Mouse (Mus musculus): ENCODE data around the gene Cyp1b1. TPM values are rescaled to one million over a fixed set of nuclear protein-coding genes. Genes with fewer than 3 reads are reported as not detected.

The Cyp1b1 gene
- total and polyA plus RNA-seq, 3 experiments, result not detected

GRCm38 (mm10) chr17:79746954-79747353 is 32.1 kb upstream of the Cyp1b1 start:
- peaks cover 0 to 2% of the 10 kb centered on the region in 2 experiments; a peak in 1 of 4 replicates for H3K27me3 ChIP-seq (ENCODE audit: control insufficient read depth in 1 of 2, insufficient read depth in 2 of 2, low read length in 2 of 2)
- H3K79me2 ChIP-seq (ENCODE audit: control insufficient read depth, insufficient read depth, low read length, poor library complexity), result no peaks in the 10 kb centered on the region
- H3K4me3 ChIP-seq (ENCODE audit: control insufficient read depth in 1 of 2, insufficient read depth in 1 of 2, low read depth in 2 of 2, low read length in 2 of 2), result no peak overlapping the region
- no peaks in the 10 kb centered on the region for H3K36me3 ChIP-seq (ENCODE audit: control insufficient read depth in 1 of 2, insufficient read depth in 2 of 2, low read length in 2 of 2)
- no peak overlapping the region for H3K27ac ChIP-seq (ENCODE audit: control insufficient read depth, low read depth, low read length)
- no peak for TF ChIP-seq UBTF (IDR thresholded peaks at IDR 0.05; ENCODE audit: borderline replicate concordance, insufficient read depth, low read depth, low read length)
- TF ChIP-seq MAZ (IDR thresholded peaks at IDR 0.05; ENCODE audit: low read depth, low read length), result no peak
- no peak for DNase-seq (ENCODE audit: low read depth, low spot score)
- H3K9me3 ChIP-seq (replicated peaks; ENCODE audit: insufficient read depth, low read length), result no peaks in the 10 kb centered on the region
- no peaks in the 10 kb centered on the region for H3K4me1 ChIP-seq (ENCODE audit: control insufficient read depth in 1 of 2, insufficient read depth in 2 of 2, low read length in 2 of 2)
- H3K9ac ChIP-seq (ENCODE audit: control insufficient read depth, low read depth, low read length, poor library complexity, severe bottlenecking), result no peak overlapping the region

GRCm38 (mm10) chr17:79746146-79746591 is 31.3 kb upstream of the Cyp1b1 start:
- DNase-seq (ENCODE audit: low read depth, low spot score), result no peak
- Histone ChIP-seq H3K4me3 (ENCODE audit: control insufficient read depth in 1 of 2, insufficient read depth in 1 of 2, low read depth in 2 of 2, low read length in 2 of 2) (no peak overlapping the region), H3K36me3 (ENCODE audit: control insufficient read depth in 1 of 2, insufficient read depth in 2 of 2, low read length in 2 of 2) (no peaks in the 10 kb centered on the region), H3K4me1 (ENCODE audit: control insufficient read depth in 1 of 2, insufficient read depth in 2 of 2, low read length in 2 of 2) (no peaks in the 10 kb centered on the region), H3K79me2 (ENCODE audit: control insufficient read depth, insufficient read depth, low read length, poor library complexity) (no peaks in the 10 kb centered on the region), H3K27me3 (ENCODE audit: control insufficient read depth in 1 of 2, insufficient read depth in 2 of 2, low read length in 2 of 2) (peaks cover 0 to 3% of the 10 kb centered on the region in 2 experiments; a peak in 1 of 4 replicates), H3K9ac (ENCODE audit: control insufficient read depth, low read depth, low read length, poor library complexity, severe bottlenecking) (no peak overlapping the region), H3K9me3 (replicated peaks; ENCODE audit: insufficient read depth, low read length) (no peaks in the 10 kb centered on the region), H3K27ac (ENCODE audit: control insufficient read depth, low read depth, low read length) (no peak overlapping the region)
- TF ChIP-seq USF1 (IDR thresholded peaks at IDR 0.05; ENCODE audit: low read depth, low read length), result no peak
- TF ChIP-seq GATA1 (IDR thresholded peaks at IDR 0.05; ENCODE audit: low read depth, low read length), result no peak
- no peak for TF ChIP-seq MXI1 (IDR thresholded peaks at IDR 0.05; ENCODE audit: low read depth, low read length)
- no peak for TF ChIP-seq BHLHE40 (IDR thresholded peaks at IDR 0.05; ENCODE audit: borderline replicate concordance, low read depth, low read length)
- no peak for TF ChIP-seq NELFE (IDR thresholded peaks at IDR 0.05; ENCODE audit: low read depth, low read length)
- no peak for TF ChIP-seq POLR2A (IDR thresholded peaks at IDR 0.05; ENCODE audit: control insufficient read depth in 1 of 2, insufficient read depth in 1 of 2, low read depth in 1 of 2, low read length in 2 of 2, poor library complexity in 1 of 2)
- no peak for TF ChIP-seq E2F4 (IDR thresholded peaks at IDR 0.05; ENCODE audit: borderline replicate concordance, low read depth, low read length)
- TF ChIP-seq USF2 (IDR thresholded peaks at IDR 0.05; ENCODE audit: borderline replicate concordance in 1 of 2, insufficient read depth in 1 of 2, low read depth in 1 of 2, low read length in 2 of 2), result no peak
- TF ChIP-seq GABPA (IDR thresholded peaks at IDR 0.05; ENCODE audit: low read depth, low read length), result no peak
- no peak for TF ChIP-seq POLR2AphosphoS2 (IDR thresholded peaks at IDR 0.05; ENCODE audit: low read length)
- no peak for TF ChIP-seq POLR2AphosphoS5 (IDR thresholded peaks at IDR 0.05; ENCODE audit: borderline replicate concordance, low read depth, low read length)
- TF ChIP-seq CHD2 (IDR thresholded peaks at IDR 0.05; ENCODE audit: low read length), result no peak
- TF ChIP-seq MAX (IDR thresholded peaks at IDR 0.05; ENCODE audit: low read length), result no peak
- no peak for TF ChIP-seq ZC3H11A (IDR thresholded peaks at IDR 0.05; ENCODE audit: low read depth, low read length)
- TF ChIP-seq MYB (IDR thresholded peaks at IDR 0.05; ENCODE audit: low read depth, low read length), result no peak
- no peak for TF ChIP-seq SMC3 (IDR thresholded peaks at IDR 0.05; ENCODE audit: low read depth, low read length)
